Mouse (Mus musculus): Measurements from ENCODE around the gene Myh1. TPM values are rescaled to one million over a fixed set of nuclear protein-coding genes. Genes with fewer than 3 reads are reported as not detected.

Myh1 gene
- polyA plus RNA-seq, 1 experiment from 2014 or later = 0.09 TPM

DNA sequence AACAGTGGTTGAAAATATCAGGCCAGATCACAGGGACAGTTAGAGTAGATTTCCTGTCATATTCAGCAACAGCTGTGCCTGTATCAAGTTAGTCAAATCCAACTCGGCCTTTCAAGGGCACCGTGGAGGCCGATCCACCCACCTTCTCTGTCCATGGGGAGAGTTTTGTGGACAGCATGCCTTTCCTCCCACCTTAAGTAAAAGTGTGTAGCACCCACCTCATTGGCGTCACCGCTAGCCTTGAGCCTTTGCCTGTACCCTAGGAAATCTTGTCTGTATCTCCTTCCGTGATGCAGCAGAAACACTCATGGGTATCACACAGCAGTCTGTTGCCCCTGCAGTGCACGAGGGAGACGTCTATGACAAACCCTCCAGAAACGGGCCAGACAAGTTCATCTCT lies 36.9 kb downstream of the Myh1 start:
- H3K4me2 ChIP-seq = no peak overlapping the region
- H3K36me3 ChIP-seq = no peaks in the 10 kb centered on the region
- no peak overlapping the region for H3K4me3 ChIP-seq
- H3K4me1 ChIP-seq = no peaks in the 10 kb centered on the region
- H3K27me3 ChIP-seq = no peaks in the 10 kb centered on the region
- WGBS = 77% methylated on average over 9 of the region's 9 CpGs
- no peak overlapping the region for H3K9ac ChIP-seq
- no peaks in the 10 kb centered on the region for H3K9me3 ChIP-seq
- no peak for ATAC-seq (ENCODE audit: borderline replicate concordance, extremely low read depth, low FRiP score, low TSS enrichment)
- no peak overlapping the region for H3K27ac ChIP-seq

DNA sequence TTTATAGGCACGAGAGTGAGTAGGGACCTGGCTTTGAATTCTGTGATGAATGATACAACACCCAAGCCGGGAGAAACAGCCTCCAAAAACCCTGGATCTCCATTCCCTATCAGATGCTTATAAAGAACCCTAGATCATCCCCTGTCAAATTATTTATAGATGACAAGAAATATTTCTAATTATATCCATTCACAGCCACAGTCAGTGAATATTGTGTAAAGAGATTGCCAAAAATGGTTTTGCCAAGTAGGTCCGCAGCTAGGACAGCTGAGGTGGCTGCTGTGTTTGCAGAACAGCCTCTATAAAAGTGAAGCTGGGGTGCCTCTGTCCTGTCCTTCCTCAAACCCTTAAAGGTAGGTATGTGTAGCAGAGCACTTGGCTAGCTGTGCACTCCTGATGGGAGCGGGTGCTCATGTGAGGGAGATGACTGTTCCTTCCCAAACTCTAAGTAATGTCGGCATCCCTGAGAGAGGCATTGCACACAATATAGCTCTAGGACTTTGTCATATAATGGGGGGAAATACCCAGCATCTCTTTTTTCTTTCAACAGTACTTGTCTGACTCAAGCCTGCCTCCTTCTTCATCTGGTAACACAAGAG lies 37.7 kb downstream of the Myh1 start, which contains the start of gene Myh4:
TSS of gene Myh4 (plus strand) at position 549 of the 599 bp plus-strand sequence.
- WGBS = 68% methylated on average over 5 of the region's 5 CpGs
- Histone ChIP-seq H3K4me1 (no peaks in the 10 kb centered on the region), H3K36me3 (no peaks in the 10 kb centered on the region), H3K9ac (no peak within 1 kb of the TSS), H3K4me2 (no peak within 1 kb of the TSS), H3K4me3 (no peak within 1 kb of the TSS), H3K27ac (no peak within 1 kb of the TSS), H3K9me3 (no peaks in the 10 kb centered on the region), H3K27me3 (no peaks in the 10 kb centered on the region)
- no peak for ATAC-seq (ENCODE audit: borderline replicate concordance, extremely low read depth, low FRiP score, low TSS enrichment)

DNA sequence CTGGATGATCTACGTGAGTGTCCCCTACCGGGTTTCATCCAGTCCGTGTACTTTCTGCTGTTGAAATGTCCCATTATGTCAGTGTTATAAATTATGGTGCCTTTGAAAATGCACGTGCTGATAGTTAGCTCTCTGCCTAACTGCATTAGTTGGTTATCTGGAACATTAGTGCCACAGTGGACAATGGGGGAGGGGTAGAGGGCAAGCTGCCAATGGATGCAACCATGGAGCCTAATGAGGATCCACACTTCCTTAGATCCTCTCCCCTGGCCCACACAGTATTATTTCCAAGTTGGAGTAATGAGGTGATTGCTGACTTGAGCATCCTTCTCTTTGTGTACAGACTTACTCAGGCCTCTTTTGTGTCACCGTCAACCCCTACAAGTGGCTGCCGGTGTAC lies 41.2 kb downstream of the Myh1 start:
- Histone ChIP-seq H3K27ac (no peak overlapping the region), H3K4me1 (no peaks in the 10 kb centered on the region), H3K4me2 (no peak overlapping the region), H3K27me3 (no peaks in the 10 kb centered on the region), H3K9me3 (no peaks in the 10 kb centered on the region), H3K9ac (no peak overlapping the region), H3K36me3 (no peaks in the 10 kb centered on the region), H3K4me3 (no peak overlapping the region)
- ATAC-seq (ENCODE audit: borderline replicate concordance, extremely low read depth, low FRiP score, low TSS enrichment) = no peak
- WGBS = 57% methylated on average over 6 of the region's 6 CpGs

DNA sequence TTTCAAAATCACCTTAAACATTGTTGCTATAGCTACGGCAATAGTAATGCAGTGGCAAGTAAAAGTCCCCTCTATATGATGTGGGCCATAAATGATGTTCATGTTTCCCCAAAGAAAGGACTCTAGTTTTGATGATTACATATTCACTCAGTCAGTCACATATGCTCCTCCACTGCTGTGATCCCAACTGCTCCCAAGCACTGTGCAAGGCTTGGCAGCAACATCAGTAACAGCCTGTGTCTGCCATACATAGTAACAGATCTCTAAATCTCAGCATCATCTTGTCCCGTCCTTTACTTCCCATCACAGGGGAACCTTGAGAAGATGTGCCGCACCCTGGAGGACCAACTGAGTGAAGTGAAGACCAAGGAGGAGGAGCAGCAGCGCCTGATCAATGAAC lies 53.8 kb downstream of the Myh1 start:
- H3K27me3 ChIP-seq = no peaks in the 10 kb centered on the region
- WGBS = 88% methylated on average over 4 of the region's 4 CpGs
- H3K4me3 ChIP-seq = no peak overlapping the region
- H3K36me3 ChIP-seq = no peaks in the 10 kb centered on the region
- H3K9ac ChIP-seq = no peak overlapping the region
- ATAC-seq (ENCODE audit: borderline replicate concordance, extremely low read depth, low FRiP score, low TSS enrichment) = no peak
- H3K4me2 ChIP-seq = no peak overlapping the region
- H3K9me3 ChIP-seq = no peaks in the 10 kb centered on the region
- no peaks in the 10 kb centered on the region for H3K4me1 ChIP-seq
- no peak overlapping the region for H3K27ac ChIP-seq

DNA sequence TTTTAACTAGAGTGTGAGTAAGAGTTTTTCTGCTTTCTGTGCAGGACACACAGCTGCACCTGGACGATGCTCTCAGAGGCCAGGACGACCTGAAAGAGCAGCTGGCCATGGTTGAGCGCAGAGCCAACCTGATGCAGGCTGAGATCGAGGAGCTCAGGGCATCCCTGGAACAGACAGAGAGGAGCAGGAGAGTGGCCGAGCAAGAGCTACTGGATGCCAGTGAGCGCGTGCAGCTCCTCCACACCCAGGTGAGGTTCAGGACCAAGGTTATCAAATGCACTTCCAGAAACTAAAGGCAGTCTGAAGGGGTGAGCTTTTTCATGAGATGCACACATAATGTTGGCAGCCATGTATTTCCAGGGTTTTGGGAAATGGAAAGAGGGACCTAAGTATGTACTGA lies 57.2 kb downstream of the Myh1 start:
- no peak overlapping the region for H3K4me2 ChIP-seq
- H3K36me3 ChIP-seq = no peaks in the 10 kb centered on the region
- no peaks in the 10 kb centered on the region for H3K4me1 ChIP-seq
- H3K4me3 ChIP-seq = no peak overlapping the region
- 74% methylated on average over 7 of the region's 7 CpGs for WGBS
- H3K27ac ChIP-seq = no peak overlapping the region
- no peaks in the 10 kb centered on the region for H3K9me3 ChIP-seq
- no peak overlapping the region for H3K9ac ChIP-seq
- no peak for ATAC-seq (ENCODE audit: borderline replicate concordance, extremely low read depth, low FRiP score, low TSS enrichment)
- no peaks in the 10 kb centered on the region for H3K27me3 ChIP-seq

DNA sequence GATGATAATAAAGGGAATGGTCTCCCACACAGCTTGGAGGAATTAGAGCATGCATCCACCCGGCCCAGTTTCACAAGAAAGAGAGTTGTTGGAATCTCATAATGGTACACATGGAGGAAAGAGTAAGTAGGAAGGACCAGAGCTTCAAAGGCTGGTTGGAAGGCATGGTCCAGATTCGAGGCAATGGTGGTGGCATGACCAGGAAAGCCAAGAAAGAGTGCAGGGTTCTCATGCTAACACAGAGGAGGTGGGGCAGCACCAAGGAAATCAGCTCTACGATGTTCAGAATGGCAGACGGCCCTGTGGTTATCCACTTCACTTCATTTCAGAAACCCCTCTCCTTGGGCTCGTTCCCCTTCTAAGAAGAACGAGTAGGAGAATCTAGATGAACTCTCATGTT lies 61.1 kb downstream of the Myh1 start:
- Histone ChIP-seq H3K27me3 (no peaks in the 10 kb centered on the region), H3K36me3 (no peaks in the 10 kb centered on the region), H3K4me1 (no peaks in the 10 kb centered on the region), H3K4me2 (no peak overlapping the region), H3K27ac (no peak overlapping the region), H3K9me3 (no peaks in the 10 kb centered on the region), H3K4me3 (no peak overlapping the region), H3K9ac (no peak overlapping the region)
- ATAC-seq (ENCODE audit: borderline replicate concordance, extremely low read depth, low FRiP score, low TSS enrichment) = no peak
- 76% methylated on average over 6 of the region's 6 CpGs for WGBS

Other genes starting within 250 kb of the Myh1 start
- gene Tmem238l, start 243.4 kb upstream of the Myh1 start, polyA plus RNA-seq (2015; fragmentation: Nextera tagmentation; extraction: Ambion mirVana) = not detected in 2 replicates
- gene Tmem220, start 174.9 kb upstream of the Myh1 start, polyA plus RNA-seq (2015; fragmentation: Nextera tagmentation; extraction: Ambion mirVana) = 1.8 and 2.2 TPM in 2 replicates
- gene Adprm, start 147.5 kb upstream of the Myh1 start, polyA plus RNA-seq (2015; fragmentation: Nextera tagmentation; extraction: Ambion mirVana) = 25.7 and 28.5 TPM in 2 replicates
- 17.2 TPM in 2 replicates for gene Sco1, start 147.4 kb upstream of the Myh1 start, polyA plus RNA-seq (2015; fragmentation: Nextera tagmentation; extraction: Ambion mirVana)
- gene Myh3, start 121.8 kb upstream of the Myh1 start, polyA plus RNA-seq (2015; fragmentation: Nextera tagmentation; extraction: Ambion mirVana) = 0.59 and 1.9 TPM in 2 replicates
- not detected in 2 replicates for gene Myh2, start 29.0 kb upstream of the Myh1 start, polyA plus RNA-seq (2015; fragmentation: Nextera tagmentation; extraction: Ambion mirVana)
- gene Myh4, start 38.0 kb downstream of the Myh1 start, polyA plus RNA-seq (2015; fragmentation: Nextera tagmentation; extraction: Ambion mirVana) = 0.02 TPM in 1 of 2 replicates, not detected in the other
- gene Myh8, start 77.1 kb downstream of the Myh1 start, polyA plus RNA-seq (2015; fragmentation: Nextera tagmentation; extraction: Ambion mirVana) = 0.39 and 2.3 TPM in 2 replicates
- 0.07 and 0.38 TPM in 2 replicates for gene Myh13, start 121.6 kb downstream of the Myh1 start, polyA plus RNA-seq (2015; fragmentation: Nextera tagmentation; extraction: Ambion mirVana)